Mouse (Mus musculus) granulocyte monocyte progenitor cell, adult 5-6 weeks (primary cell): ENCODE data around the gene Gm49368. TPM values are rescaled to one million over a fixed set of nuclear protein-coding genes. Genes with fewer than 3 reads are reported as not detected.

Experiments used
- ATAC-seq: replicated peaks from 2 replicates; pipeline ENCODE4 v1.8.0; 2016; ENCODE audit warnings: mild to moderate bottlenecking, moderate TSS enrichment, inconsistent platforms; ENCODE audit not compliant: poor library complexity, severe bottlenecking
- total RNA-seq, 2 experiments: library from RNA; stranded (forward) in 1 of 2; stranded (reverse) in 1 of 2; fragments of 200-712, 200-1000 nt in 1 of 2; fragments of >200 nt in 1 of 2; fragmentation: Nextera tagmentation in 1 of 2; gene quantifications; 2 replicates each; pipeline ENCODE4 v1.2.3; 2014 to 2017

Gene Gm49368
- total RNA-seq, 2 experiments from 2014 or later: not detected

DNA sequence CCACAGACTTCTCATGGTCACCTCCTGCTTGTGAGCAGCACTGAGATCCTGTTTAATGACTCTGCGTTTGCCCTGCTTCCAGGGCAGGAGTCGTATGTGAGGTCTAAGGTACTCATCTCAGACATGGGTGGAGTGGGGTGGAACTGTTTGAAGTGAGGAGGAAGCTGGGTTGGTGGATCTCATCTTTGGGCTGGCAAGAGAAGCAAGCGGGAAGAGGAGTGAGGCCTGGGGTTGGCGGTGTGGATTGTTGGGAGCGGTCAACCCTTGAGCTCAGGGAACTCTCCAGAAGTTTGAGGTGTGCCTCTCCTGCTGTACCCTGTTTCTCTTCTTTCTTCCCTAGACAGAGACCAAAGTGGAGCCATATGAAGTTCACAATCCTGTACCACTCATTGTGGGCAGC, 53.9 kb downstream of the Gm49368 start:
- ATAC-seq: no peak

DNA sequence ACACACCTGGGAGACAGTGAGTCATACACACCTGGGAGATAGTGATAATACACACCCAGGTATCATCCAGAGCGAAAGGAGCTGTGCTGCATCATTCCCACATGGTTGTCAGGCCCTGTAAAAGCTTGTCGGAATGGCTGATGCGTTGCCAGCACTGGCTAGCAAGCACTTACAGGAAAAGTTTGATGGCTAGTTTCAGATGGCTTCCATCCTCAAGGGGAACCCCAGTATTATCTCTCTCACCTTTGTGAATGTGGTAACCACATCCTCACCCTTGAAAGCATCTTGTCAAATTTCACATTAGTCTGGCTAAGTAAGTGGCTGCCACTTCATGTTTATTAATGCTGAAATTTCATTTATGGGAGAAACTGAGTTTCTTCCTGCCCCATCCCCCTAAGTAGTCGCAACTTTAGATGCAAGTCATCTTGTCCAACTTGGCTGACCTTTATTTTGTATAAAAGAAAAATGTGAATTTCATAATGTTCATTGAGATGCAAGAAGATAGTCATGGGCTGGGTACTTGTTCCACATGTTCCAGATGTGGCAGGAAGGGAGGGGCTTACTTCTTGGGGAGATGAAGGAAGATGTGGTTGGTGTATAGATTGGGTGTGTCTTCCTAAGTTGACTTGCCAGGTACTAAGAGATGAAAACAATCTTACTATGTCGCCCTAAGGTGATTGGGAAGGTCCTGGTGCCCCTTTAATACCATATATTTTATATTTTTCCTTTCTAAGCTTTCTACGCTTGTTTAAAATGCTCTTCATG, 57.4 kb downstream of the Gm49368 start:
- no peak for ATAC-seq

DNA sequence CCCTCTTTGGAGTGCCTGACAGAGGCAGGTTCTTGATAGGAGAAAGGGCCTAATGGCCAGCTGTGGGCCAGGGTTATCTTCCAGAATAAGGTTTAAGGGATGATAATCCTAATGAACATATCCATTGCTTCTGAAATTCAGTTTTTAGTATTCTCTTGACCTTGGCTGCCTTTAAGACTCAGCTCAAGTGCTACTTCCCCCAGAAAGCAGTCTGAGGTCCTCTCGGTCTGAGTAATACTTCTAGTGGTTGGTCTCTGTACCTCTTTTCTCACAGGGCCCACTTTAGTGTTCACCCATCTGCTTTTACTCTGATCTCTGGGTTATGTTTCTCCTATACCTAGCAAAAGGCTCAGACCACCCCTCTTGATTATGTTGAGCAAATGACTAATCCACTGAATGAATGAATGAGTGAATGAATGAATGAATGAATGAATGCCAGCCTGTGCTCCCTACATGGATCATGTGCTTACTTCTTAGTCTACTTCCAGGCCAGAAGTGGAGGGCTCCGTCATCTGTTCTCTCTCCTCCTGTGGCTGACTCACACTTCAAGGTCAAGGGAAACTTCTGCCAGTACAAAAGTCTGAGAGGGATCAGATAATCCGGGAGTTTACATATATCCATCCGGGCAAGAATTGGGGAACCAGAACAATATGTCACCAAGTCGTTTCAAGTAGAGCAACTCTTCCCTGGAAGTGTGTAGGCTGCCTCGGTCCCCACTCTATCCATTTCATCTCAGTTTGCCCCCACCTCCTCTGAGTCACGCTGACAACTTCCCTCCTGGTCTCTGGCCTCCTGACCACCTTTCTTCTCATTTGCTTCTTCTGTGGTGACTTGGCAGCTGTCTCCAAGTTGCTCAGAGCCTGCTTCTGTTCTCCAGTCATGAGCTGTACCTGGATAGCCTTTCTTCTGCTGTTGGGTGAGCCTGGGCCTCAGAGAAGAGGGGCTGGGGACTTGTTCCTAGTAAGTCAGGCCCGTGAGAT, 66.5 kb downstream of the Gm49368 start, which contains the start of gene Itgax:
Itgax (plus strand) TSS at position 807 of the 980 bp plus-strand sequence.
- ATAC-seq: peak; percentile 42

DNA sequence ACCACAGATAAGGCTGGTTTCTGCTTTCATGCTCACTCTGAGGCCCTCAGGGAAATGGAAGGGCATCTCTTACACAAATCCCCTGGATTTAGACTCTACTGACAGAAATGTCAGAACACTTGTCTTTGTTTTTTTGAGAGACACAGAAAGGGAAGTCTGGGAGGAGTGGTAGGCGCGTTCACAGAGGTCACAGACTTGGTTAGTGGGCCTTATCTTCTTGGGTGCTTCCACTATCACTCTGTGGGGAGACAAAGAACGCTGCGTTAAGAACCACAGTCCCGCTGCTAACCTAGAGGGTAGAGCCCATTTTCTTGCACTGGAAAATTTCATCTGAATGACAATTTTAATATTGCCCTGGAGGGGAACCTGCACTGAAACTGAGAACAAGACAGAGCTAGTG, 69.7 kb downstream of the Gm49368 start:
- ATAC-seq: no peak

DNA sequence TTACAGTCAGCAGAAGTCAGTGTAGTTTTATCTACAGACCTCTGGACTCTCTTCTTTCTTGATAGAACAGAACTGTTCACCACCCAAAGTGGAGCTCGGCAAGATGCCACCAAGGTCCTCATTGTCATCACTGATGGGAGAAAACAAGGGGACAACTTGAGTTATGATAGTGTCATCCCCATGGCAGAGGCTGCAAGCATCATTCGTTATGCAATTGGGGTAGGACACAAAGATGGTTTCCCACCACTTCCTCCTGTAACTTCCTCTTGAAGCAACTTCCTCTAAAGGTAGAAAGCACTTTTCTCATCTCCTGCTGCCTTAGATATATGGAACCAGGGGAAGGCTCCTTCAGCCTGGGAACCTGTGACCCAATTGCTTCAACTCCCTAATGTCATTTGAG, 71.1 kb downstream of the Gm49368 start:
- peak; percentile 88 for ATAC-seq

DNA sequence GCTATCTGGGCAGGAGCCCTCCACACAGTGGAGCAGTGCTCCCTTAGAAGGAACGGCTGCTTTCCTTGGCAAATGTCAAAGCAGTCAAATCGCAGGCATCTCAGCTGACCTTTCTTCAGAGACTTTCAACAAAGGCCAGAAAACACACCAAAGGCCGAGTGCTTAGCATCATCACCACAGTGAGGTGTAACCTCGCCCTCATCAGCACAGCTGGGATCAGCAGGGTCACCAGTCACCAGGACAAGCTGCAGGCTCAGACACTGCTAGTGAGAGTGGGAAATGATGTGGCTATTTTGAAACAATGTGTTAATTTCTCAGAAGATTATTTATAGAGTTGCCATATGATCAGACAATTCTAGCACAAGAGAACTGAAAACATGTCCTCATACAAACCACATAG, 74.4 kb downstream of the Gm49368 start:
- ATAC-seq: no peak

DNA sequence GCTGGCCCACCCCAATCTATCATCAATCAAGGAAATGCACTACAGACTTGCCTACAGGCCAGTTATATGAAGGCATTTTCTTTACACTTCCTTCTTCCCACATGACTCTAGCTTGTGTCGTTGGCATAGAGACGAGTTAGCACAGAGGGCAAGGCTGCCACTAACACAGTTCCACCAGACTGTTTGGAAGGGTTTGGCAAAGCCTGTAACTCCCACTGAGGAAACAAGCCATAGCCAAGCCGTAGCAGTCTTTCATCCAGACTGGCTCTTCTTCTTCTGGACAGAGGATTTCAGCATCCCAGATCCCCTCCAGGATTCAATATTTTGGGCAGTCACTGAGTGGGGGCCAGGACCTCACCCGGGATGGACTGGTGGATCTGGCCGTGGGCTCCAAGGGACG, 77.1 kb downstream of the Gm49368 start:
- no peak for ATAC-seq

DNA sequence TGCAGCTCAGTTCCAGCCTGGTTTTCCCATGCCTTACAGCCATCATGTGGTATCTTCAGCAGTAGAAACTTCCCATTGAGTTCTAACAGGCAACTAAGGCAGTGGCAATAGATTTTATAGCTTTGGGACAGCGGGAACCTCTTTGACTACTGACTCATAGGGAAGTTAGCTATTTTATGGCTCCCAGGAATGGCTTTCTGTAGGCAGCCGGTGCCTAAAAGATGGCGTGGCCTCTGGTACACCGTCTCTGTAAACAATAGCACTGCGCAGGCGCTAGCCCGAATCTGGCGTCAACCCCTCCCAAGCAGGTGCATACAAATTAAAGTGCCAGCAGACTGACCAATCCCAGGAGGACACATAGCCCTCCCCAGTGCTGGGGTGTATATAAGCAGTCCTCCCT, 88.5 kb downstream of the Gm49368 start:
- no peak for ATAC-seq

DNA sequence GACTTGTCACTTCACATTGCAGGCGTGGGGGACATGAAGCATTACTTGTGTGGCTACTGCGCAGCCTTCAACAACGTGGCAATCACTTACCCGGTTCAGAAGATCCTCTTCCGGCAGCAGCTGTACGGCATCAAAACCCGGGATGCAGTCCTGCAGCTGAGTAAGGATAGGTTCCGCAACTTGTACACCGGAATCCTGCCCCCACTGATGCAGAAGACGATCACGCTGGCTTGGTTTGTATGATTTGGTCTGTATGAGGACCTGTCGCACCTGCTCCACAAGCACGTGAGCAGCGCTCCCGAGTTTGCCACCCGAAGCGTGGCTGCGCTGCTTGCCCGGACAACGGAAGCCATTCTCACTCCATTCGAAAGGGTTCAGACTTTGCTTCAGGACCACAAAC, 91.6 kb downstream of the Gm49368 start, which contains the start of gene Itgad:
Itgad (plus strand) TSS at position 301 of the 400 bp plus-strand sequence.
- no peak for ATAC-seq

DNA sequence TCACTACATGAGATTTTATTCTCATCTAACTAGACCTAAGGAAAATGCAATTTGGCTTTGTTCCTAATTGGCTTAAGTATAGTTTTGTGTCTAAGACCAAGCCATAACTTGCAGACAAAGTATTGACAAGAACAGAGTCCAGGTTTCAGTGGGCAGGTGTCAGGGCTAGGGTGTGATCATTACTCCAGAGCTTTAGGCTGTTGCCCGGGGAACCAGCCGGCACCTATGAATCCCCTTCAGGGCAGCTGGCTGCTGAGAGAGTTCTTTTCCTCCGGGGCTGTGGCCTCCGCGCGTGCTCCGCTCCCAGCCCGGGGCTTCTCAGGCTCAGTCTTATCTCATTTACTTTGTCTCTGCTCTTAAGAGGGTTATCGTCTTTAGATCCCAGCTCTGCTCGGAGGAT, 92.4 kb downstream of the Gm49368 start:
- ATAC-seq: no peak

DNA sequence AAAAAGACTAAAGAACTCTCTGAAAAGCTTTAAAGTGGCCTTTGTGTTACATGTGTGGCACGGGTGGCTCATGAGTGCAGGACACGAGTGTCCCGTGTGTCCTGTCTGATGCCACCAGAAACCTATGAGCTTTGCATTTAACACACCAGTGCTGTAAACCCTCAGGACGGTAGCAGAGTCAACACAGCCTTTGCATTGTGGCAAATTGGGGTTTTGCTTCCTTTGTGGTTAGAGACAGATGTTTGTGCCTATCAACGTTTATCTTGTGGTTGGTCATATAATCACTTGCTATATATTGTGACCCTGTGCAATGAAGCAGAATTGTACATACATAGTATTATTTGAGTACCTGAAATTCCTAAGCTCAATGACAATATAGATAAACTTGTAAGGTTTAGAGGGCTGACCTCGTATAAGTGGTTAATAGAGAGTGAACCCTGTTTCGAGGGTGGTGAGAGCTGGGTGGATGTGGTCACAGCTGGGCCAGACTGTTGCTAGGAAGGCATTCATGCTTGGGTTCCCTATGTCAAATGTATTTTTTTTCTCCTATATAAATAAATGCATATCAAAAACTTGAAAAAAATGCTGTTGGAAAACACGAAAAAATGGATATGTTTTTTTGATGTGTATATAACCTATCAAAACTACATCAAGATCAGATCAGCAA, 96.3 kb downstream of the Gm49368 start:
- peak; percentile 92 for ATAC-seq

DNA sequence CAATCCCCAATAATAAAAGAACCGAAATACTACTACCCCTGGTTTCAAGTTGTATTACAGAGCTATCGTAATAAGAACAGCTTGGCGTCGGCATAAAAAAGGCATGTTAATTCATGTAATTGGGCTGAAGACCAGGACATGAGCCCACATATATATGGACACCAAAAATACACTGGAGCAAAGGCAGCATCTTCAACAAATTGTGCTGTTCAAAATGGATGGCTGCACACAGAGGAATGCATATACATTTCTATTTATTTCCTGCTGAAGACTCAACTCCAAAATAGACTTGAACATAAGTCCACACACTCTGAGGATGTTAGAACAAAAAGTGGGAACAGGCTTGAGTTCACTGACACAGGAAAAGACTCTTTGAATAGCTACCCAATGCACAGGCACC, 101.5 kb downstream of the Gm49368 start:
- no peak for ATAC-seq

DNA sequence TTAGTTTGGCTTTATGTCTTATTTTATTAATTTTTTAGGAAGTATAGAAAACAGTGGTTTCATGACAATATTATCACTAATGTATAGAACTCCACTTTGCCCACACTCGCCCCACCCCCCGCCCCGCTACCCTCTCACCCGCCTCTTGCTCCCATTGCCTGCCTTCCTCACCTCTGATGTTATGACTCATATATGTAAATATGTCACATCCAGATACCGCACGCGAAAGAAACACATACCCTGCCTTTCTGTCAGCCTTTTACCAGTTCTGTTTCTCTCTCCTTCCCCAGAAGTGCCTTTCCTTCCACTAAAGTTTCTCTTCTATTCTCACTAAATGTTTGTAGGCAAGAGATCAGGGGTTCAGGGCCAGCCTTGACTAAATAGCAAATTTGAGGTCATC, 103.9 kb downstream of the Gm49368 start:
- no peak for ATAC-seq

DNA sequence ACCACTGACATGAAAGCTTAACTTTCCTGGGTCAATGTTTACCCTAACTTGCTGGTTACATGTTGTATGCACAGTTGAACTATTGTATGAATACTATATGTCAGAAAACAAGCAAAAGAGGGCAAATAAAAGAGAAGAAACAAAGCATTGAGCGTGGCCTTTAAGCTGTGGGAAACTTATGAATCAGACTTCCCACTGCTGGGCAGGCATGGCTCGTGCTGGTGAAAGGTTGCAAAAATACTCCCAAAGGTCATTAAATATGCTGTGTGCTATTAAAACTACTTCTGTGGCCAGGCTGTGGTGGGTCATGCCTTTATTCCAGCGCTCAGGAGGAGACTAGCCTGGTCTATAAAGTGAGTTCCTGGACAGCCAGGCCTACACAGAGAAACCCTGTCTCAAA, 107.5 kb downstream of the Gm49368 start:
- ATAC-seq: no peak

Other genes with a start within 250 kb of the Gm49368 start
- gene Stx4a, start 238.4 kb upstream of the Gm49368 start, total RNA-seq (2014; fragmentation: Nextera tagmentation): 88.9 and 105 TPM in 2 replicates
- 37.7 and 38.8 TPM in 2 replicates for gene Stx4a, start 238.4 kb upstream of the Gm49368 start, total RNA-seq (2017)
- gene Stx1b, start 238.1 kb upstream of the Gm49368 start, total RNA-seq (2014; fragmentation: Nextera tagmentation): 0.62 and 0.88 TPM in 2 replicates
- gene Stx1b, start 238.1 kb upstream of the Gm49368 start, total RNA-seq (2017): not detected in 2 replicates
- gene Zfp646, start 186.5 kb upstream of the Gm49368 start, total RNA-seq (2014; fragmentation: Nextera tagmentation): 29.2 and 38.4 TPM in 2 replicates
- gene Zfp646, start 186.5 kb upstream of the Gm49368 start, total RNA-seq (2017): 35.5 and 40.8 TPM in 2 replicates
- 7.2 and 15.7 TPM in 2 replicates for gene Zfp668, start 185.9 kb upstream of the Gm49368 start, total RNA-seq (2014; fragmentation: Nextera tagmentation)
- 3.9 and 4.9 TPM in 2 replicates for gene Zfp668, start 185.9 kb upstream of the Gm49368 start, total RNA-seq (2017)
- 0.19 TPM in 1 of 2 replicates, not detected in the other for gene Prss53, start 171.7 kb upstream of the Gm49368 start, total RNA-seq (2014; fragmentation: Nextera tagmentation)
- gene Prss53, start 171.7 kb upstream of the Gm49368 start, total RNA-seq (2017): 0.13 TPM in 1 of 2 replicates, not detected in the other
- not detected in 2 replicates for gene Gm21974, start 167.2 kb upstream of the Gm49368 start, total RNA-seq (2014; fragmentation: Nextera tagmentation)
- not detected in 2 replicates for gene Gm21974, start 167.2 kb upstream of the Gm49368 start, total RNA-seq (2017)
- 93.1 and 126 TPM in 2 replicates for gene Vkorc1, start 167.1 kb upstream of the Gm49368 start, total RNA-seq (2014; fragmentation: Nextera tagmentation)
- 24.9 and 69.4 TPM in 2 replicates for gene Vkorc1, start 167.1 kb upstream of the Gm49368 start, total RNA-seq (2017)
- 63.3 and 78.0 TPM in 2 replicates for gene Bckdk, start 158.6 kb upstream of the Gm49368 start, total RNA-seq (2014; fragmentation: Nextera tagmentation)
- gene Bckdk, start 158.6 kb upstream of the Gm49368 start, total RNA-seq (2017): 38.6 and 50.5 TPM in 2 replicates
- gene Kat8, start 150.2 kb upstream of the Gm49368 start, total RNA-seq (2014; fragmentation: Nextera tagmentation): 20.4 and 25.0 TPM in 2 replicates
- 18.1 and 21.0 TPM in 2 replicates for gene Kat8, start 150.2 kb upstream of the Gm49368 start, total RNA-seq (2017)
- gene Prss8, start 132.6 kb upstream of the Gm49368 start, total RNA-seq (2014; fragmentation: Nextera tagmentation): not detected in 2 replicates
- 0.52 TPM in 1 of 2 replicates, not detected in the other for gene Prss8, start 132.6 kb upstream of the Gm49368 start, total RNA-seq (2017)
- 0.92 and 7.3 TPM in 2 replicates for gene Prss36, start 116.0 kb upstream of the Gm49368 start, total RNA-seq (2014; fragmentation: Nextera tagmentation)
- gene Prss36, start 116.0 kb upstream of the Gm49368 start, total RNA-seq (2017): 0.90 and 3.3 TPM in 2 replicates
- gene Fus, start 95.2 kb upstream of the Gm49368 start, total RNA-seq (2014; fragmentation: Nextera tagmentation): 319 and 323 TPM in 2 replicates
- 60.8 and 62.2 TPM in 2 replicates for gene Fus, start 95.2 kb upstream of the Gm49368 start, total RNA-seq (2017)
- 115 and 175 TPM in 2 replicates for gene Pycard, start 68.8 kb upstream of the Gm49368 start, total RNA-seq (2014; fragmentation: Nextera tagmentation)
- gene Pycard, start 68.8 kb upstream of the Gm49368 start, total RNA-seq (2017): 62.6 and 101 TPM in 2 replicates
- not detected in 2 replicates for gene Trim72, start 58.7 kb upstream of the Gm49368 start, total RNA-seq (2014; fragmentation: Nextera tagmentation)
- gene Trim72, start 58.7 kb upstream of the Gm49368 start, total RNA-seq (2017): not detected in 2 replicates
- 12.5 and 17.5 TPM in 2 replicates for gene Itgam, start within 50 bp of the Gm49368 start, total RNA-seq (2014; fragmentation: Nextera tagmentation)
- gene Itgam, start within 50 bp of the Gm49368 start, total RNA-seq (2017): 21.6 and 23.7 TPM in 2 replicates
- gene Itgax, start 66.9 kb downstream of the Gm49368 start, total RNA-seq (2014; fragmentation: Nextera tagmentation): 0.54 and 2.4 TPM in 2 replicates
- 1.9 and 2.4 TPM in 2 replicates for gene Itgax, start 66.9 kb downstream of the Gm49368 start, total RNA-seq (2017)
- 0.47 TPM in 1 of 2 replicates, not detected in the other for gene Itgad, start 91.7 kb downstream of the Gm49368 start, total RNA-seq (2014; fragmentation: Nextera tagmentation)
- 0.21 TPM in 1 of 2 replicates, not detected in the other for gene Itgad, start 91.7 kb downstream of the Gm49368 start, total RNA-seq (2017)
- 7.4 TPM in 1 of 2 replicates, not detected in the other for gene Cox6a2, start 143.7 kb downstream of the Gm49368 start, total RNA-seq (2014; fragmentation: Nextera tagmentation)
- gene Cox6a2, start 143.7 kb downstream of the Gm49368 start, total RNA-seq (2017): 0.34 and 1.1 TPM in 2 replicates
- gene Armc5, start 174.7 kb downstream of the Gm49368 start, total RNA-seq (2014; fragmentation: Nextera tagmentation): 6.0 and 15.4 TPM in 2 replicates
- gene Armc5, start 174.7 kb downstream of the Gm49368 start, total RNA-seq (2017): 9.3 and 9.6 TPM in 2 replicates
- gene 9130023H24Rik, start 175.3 kb downstream of the Gm49368 start, total RNA-seq (2014; fragmentation: Nextera tagmentation): 1.8 and 2.3 TPM in 2 replicates
- 5.2 and 6.6 TPM in 2 replicates for gene 9130023H24Rik, start 175.3 kb downstream of the Gm49368 start, total RNA-seq (2017)
- gene Tgfb1i1, start 184.1 kb downstream of the Gm49368 start, total RNA-seq (2014; fragmentation: Nextera tagmentation): 0.06 and 1.2 TPM in 2 replicates
- not detected in 2 replicates for gene Tgfb1i1, start 184.1 kb downstream of the Gm49368 start, total RNA-seq (2017)
- not detected in 2 replicates for gene Slc5a2, start 203.0 kb downstream of the Gm49368 start, total RNA-seq (2014; fragmentation: Nextera tagmentation)
- not detected in 2 replicates for gene Slc5a2, start 203.0 kb downstream of the Gm49368 start, total RNA-seq (2017)
- gene BC017158, start 235.5 kb downstream of the Gm49368 start, total RNA-seq (2014; fragmentation: Nextera tagmentation): 37.7 and 45.6 TPM in 2 replicates
- 18.4 and 24.8 TPM in 2 replicates for gene BC017158, start 235.5 kb downstream of the Gm49368 start, total RNA-seq (2017)